Mouse (Mus musculus) urinary bladder, postnatal 36 days (tissue): ENCODE results near the gene 0610012G03Rik.
"Not testable (repeated sequence)": the region's sequence is repeated elsewhere in the genome, so short reads cannot be mapped to it uniquely, and the experiment has no call there.

Source experiments
- DNase-seq, 2 experiments: peaks; one replicate each; pipeline ENCODE4 v3.0.0; 2022; ENCODE audit warnings: low spot score in 2 of 2, mixed read lengths in 1 of 2

The 0610012G03Rik gene

GRCm38 (mm10) chr16:31948345-31948774 is at the start of gene 0610012G03Rik, which contains the start of gene Ncbp2:
Gene 0610012G03Rik (minus strand): TSS chr16:31948494.
Gene Ncbp2 (plus strand): TSS chr16:31948513.
- peak; percentile 93 to 96 for DNase-seq

- no peak for DNase-seq
Observed at GRCm38 (mm10) chr16:31996371-31996770, 48.1 kb upstream of the 0610012G03Rik start.

- no peak for DNase-seq
Observed at GRCm38 (mm10) chr16:31993946-31994345, 45.7 kb upstream of the 0610012G03Rik start.

GRCm38 (mm10) chr16:31993195-31993594 is 44.9 kb upstream of the 0610012G03Rik start:
- DNase-seq, result no peak

GRCm38 (mm10) chr16:31992039-31992438 is 43.7 kb upstream of the 0610012G03Rik start:
- DNase-seq, result no peak

- no peak for DNase-seq
Observed at GRCm38 (mm10) chr16:31980946-31981345, 32.7 kb upstream of the 0610012G03Rik start.

- no peak for DNase-seq
Observed at GRCm38 (mm10) chr16:31979501-31979900, 31.2 kb upstream of the 0610012G03Rik start.

GRCm38 (mm10) chr16:31975258-31975657 is 27.0 kb upstream of the 0610012G03Rik start:
- no peak for DNase-seq

- no peak for DNase-seq
Observed at GRCm38 (mm10) chr16:31963224-31963623, 14.9 kb upstream of the 0610012G03Rik start.

GRCm38 (mm10) chr16:31947901-31948316 is 385 bp downstream of the 0610012G03Rik start:
- no peak for DNase-seq

GRCm38 (mm10) chr16:31947333-31947732 is 961 bp downstream of the 0610012G03Rik start:
- no peak for DNase-seq

- not testable (repeated sequence) for DNase-seq
Observed at GRCm38 (mm10) chr16:31945986-31946385, 2.3 kb downstream of the 0610012G03Rik start.

- no peak for DNase-seq
Observed at GRCm38 (mm10) chr16:31945372-31945771, 2.9 kb downstream of the 0610012G03Rik start.

- no peak for DNase-seq
Observed at GRCm38 (mm10) chr16:31944698-31945255, 3.5 kb downstream of the 0610012G03Rik start.

- DNase-seq, result peak; percentile 62 to 74
Observed at GRCm38 (mm10) chr16:31943980-31944379, 4.3 kb downstream of the 0610012G03Rik start.

GRCm38 (mm10) chr16:31940586-31940985 is 7.7 kb downstream of the 0610012G03Rik start:
- no peak for DNase-seq

- no peak for DNase-seq
Observed at GRCm38 (mm10) chr16:31938856-31939255, 9.4 kb downstream of the 0610012G03Rik start.

- DNase-seq, result no peak
Observed at GRCm38 (mm10) chr16:31936568-31936967, 11.7 kb downstream of the 0610012G03Rik start.

GRCm38 (mm10) chr16:31935091-31935979 is 13.0 kb downstream of the 0610012G03Rik start:
- DNase-seq, result no peak

GRCm38 (mm10) chr16:31934550-31935010 is 13.7 kb downstream of the 0610012G03Rik start:
- DNase-seq, result no peak

GRCm38 (mm10) chr16:31933751-31934549 is 14.3 kb downstream of the 0610012G03Rik start, which contains the start of gene Pigz:
Gene Pigz (plus strand): TSS chr16:31933851.
- peak; percentile 39 to 54 for DNase-seq
